Comparison of ENCODE assay signal across 29 mouse cellular contexts in genomic region chr5:34259172-34259816, GRCm38 (mm10). TPM values are rescaled to one million over a fixed set of nuclear protein-coding genes. Genes with fewer than 3 reads are reported as not detected.
DNase-seq lines count a peak whose midpoint lies in the region; ATAC-seq and TF ChIP-seq lines count a peak whose summit lies in the region.
"Had no signal": no experiment of that assay in that cellular context is flagged by ENCODE, and none has a peak within 500 bp of the region (broad histone marks: within the 10 kb centered on the region; RNA-seq: fewer than 3 reads in every experiment).

No protein-coding gene starts in this region.

- TF ChIP-seq POLR2A in olfactory bulb, adult 2 months (IDR thresholded peaks at IDR 0.05; ENCODE audit: insufficient read depth, low read depth, low read length) = no peak
- no peak for TF ChIP-seq POLR2A in thymus, adult 2 months (IDR thresholded peaks at IDR 0.05; ENCODE audit: control insufficient read depth, extremely low read depth, insufficient read depth, low read length, poor library complexity)

- no peaks in the 10 kb centered on the region for H3K9me3 ChIP-seq in forebrain, embryonic 10.5 days
- no peaks in the 10 kb centered on the region for H3K9me3 ChIP-seq in forebrain, embryonic 13.5 days (replicated peaks)
- H3K9me3 ChIP-seq in intestine, postnatal 0 days (ENCODE audit: control insufficient read depth) = no peaks in the 10 kb centered on the region
- H3K9me3 ChIP-seq: embryonic facial prominence, embryonic 10.5 days; embryonic facial prominence, embryonic 13.5 days; hindbrain, embryonic 12.5 days; hindbrain, embryonic 15.5 days had no signal

- H3K36me3 ChIP-seq in forebrain, embryonic 10.5 days (replicated peaks) = no peaks in the 10 kb centered on the region
- no peaks in the 10 kb centered on the region for H3K36me3 ChIP-seq in forebrain, embryonic 13.5 days (ENCODE audit: poor library complexity, severe bottlenecking)
- no peaks in the 10 kb centered on the region for H3K36me3 ChIP-seq in thymus, adult 2 months (ENCODE audit: control insufficient read depth, insufficient read depth, low read length)
- no peaks in the 10 kb centered on the region for H3K36me3 ChIP-seq in intestine, postnatal 0 days (ENCODE audit: control insufficient read depth, insufficient read depth)
- H3K36me3 ChIP-seq: embryonic facial prominence, embryonic 10.5 days; embryonic facial prominence, embryonic 13.5 days; hindbrain, embryonic 12.5 days; hindbrain, embryonic 15.5 days had no signal

- H3K4me1 ChIP-seq in forebrain, embryonic 10.5 days = peaks cover 8% of the 10 kb centered on the region; the same call in 1 of the 2 replicates
- H3K4me1 ChIP-seq in forebrain, embryonic 13.5 days = no peaks in the 10 kb centered on the region
- H3K4me1 ChIP-seq in olfactory bulb, adult 2 months (ENCODE audit: control insufficient read depth, insufficient read depth, low read length) = peaks cover 12% of the 10 kb centered on the region
- peaks cover 3% of the 10 kb centered on the region for H3K4me1 ChIP-seq in thymus, adult 2 months (replicated peaks; ENCODE audit: control insufficient read depth, insufficient read depth, low read length)
- H3K4me1 ChIP-seq in intestine, postnatal 0 days (replicated peaks; ENCODE audit: control insufficient read depth, insufficient read depth, low read length) = no peaks in the 10 kb centered on the region
- H3K4me1 ChIP-seq: embryonic facial prominence, embryonic 13.5 days; hindbrain, embryonic 12.5 days; hindbrain, embryonic 15.5 days had no signal

- TF ChIP-seq CTCF in olfactory bulb, adult 2 months (IDR thresholded peaks at IDR 0.05; ENCODE audit: insufficient read depth, low read depth, low read length) = no peak
- no peak for TF ChIP-seq CTCF in thymus, adult 2 months (IDR thresholded peaks at IDR 0.05; ENCODE audit: borderline replicate concordance, control insufficient read depth, extremely low read depth, insufficient read depth, low read length, poor library complexity)
- TF ChIP-seq CTCF in intestine, postnatal 0 days (IDR thresholded peaks at IDR 0.05; ENCODE audit: low read depth) = no peak

- H3K4me3 ChIP-seq in forebrain, embryonic 10.5 days = no peak overlapping the region
- no peak overlapping the region for H3K4me3 ChIP-seq in forebrain, embryonic 13.5 days
- H3K4me3 ChIP-seq in olfactory bulb, adult 2 months (ENCODE audit: insufficient read depth, low read depth, low read length) = no peak overlapping the region
- H3K4me3 ChIP-seq in thymus, adult 2 months (ENCODE audit: control insufficient read depth, insufficient read depth, low read length) = no peak overlapping the region
- H3K4me3 ChIP-seq in intestine, postnatal 0 days (ENCODE audit: low read depth, low read length) = no peak overlapping the region
- H3K4me3 ChIP-seq: embryonic facial prominence, embryonic 10.5 days; embryonic facial prominence, embryonic 13.5 days; erythroblast, embryonic 14.5 days; hindbrain, embryonic 12.5 days; hindbrain, embryonic 15.5 days had no signal

- WGBS in forebrain, embryonic 10.5 days = 67% methylated on average over 3 of the region's 3 CpGs
- WGBS in forebrain, embryonic 13.5 days = 67% methylated on average over 3 of the region's 3 CpGs
- WGBS in olfactory bulb, adult 2 months = 70% methylated on average over 3 of the region's 3 CpGs
- 81% methylated on average over 3 of the region's 3 CpGs for WGBS in thymus, adult 2 months
- 72% methylated on average over 3 of the region's 3 CpGs for WGBS in intestine, postnatal 0 days

- no peak for ATAC-seq in forebrain, embryonic 13.5 days
- no peak for ATAC-seq in intestine, postnatal 0 days
- ATAC-seq: CD4-positive, CD25-positive, alpha-beta regulatory T cell, adult 4 months; forebrain, embryonic 14.5 days; forebrain, postnatal 0 days; Patski had no signal

- no peak for DNase-seq in forebrain, embryonic 10.5 days (ENCODE audit: extremely low spot score, low spot score)
- DNase-seq in lung, postnatal 10 days = peak; percentile 21
- no peak for DNase-seq in lung, postnatal 14 days
- DNase-seq in thymus, adult 2 months = no peak
- DNase-seq: adrenal gland, postnatal 10 days; adrenal gland, postnatal 36 days; cerebellum, adult 8-10 months; cerebellum, postnatal 10 days; cerebellum, postnatal 36 days; embryo, embryonic 11 days; forebrain, postnatal 0 days; gastrocnemius, postnatal 10 days; gastrocnemius, postnatal 36 days; heart, adult 11 months had no signal

- 0 out of 2 replicates have a peak overlapping the region, but pooled peaks have one; percentile 20 for H3K27ac ChIP-seq in forebrain, embryonic 10.5 days
- no peak overlapping the region for H3K27ac ChIP-seq in forebrain, embryonic 13.5 days
- H3K27ac ChIP-seq in olfactory bulb, adult 2 months (ENCODE audit: insufficient read depth, low read depth, low read length) = 0 out of 2 replicates have a peak overlapping the region, but pooled peaks have one; percentile 14
- no peak overlapping the region for H3K27ac ChIP-seq in thymus, adult 2 months (ENCODE audit: control insufficient read depth, insufficient read depth, low read length)
- H3K27ac ChIP-seq in intestine, postnatal 0 days (ENCODE audit: low read depth, low read length) = no peak overlapping the region
- H3K27ac ChIP-seq: embryonic facial prominence, embryonic 10.5 days; embryonic facial prominence, embryonic 13.5 days; hindbrain, embryonic 12.5 days; hindbrain, embryonic 15.5 days had no signal

- no peaks in the 10 kb centered on the region for H3K27me3 ChIP-seq in forebrain, embryonic 10.5 days (ENCODE audit: poor library complexity, severe bottlenecking)
- no peaks in the 10 kb centered on the region for H3K27me3 ChIP-seq in forebrain, embryonic 13.5 days
- H3K27me3 ChIP-seq in thymus, adult 2 months (ENCODE audit: control insufficient read depth, insufficient read depth, low read length) = no peaks in the 10 kb centered on the region
- H3K27me3 ChIP-seq in intestine, postnatal 0 days (replicated peaks; ENCODE audit: control insufficient read depth, insufficient read depth, low read length) = no peaks in the 10 kb centered on the region
- H3K27me3 ChIP-seq: embryonic facial prominence, embryonic 13.5 days; hindbrain, embryonic 12.5 days; hindbrain, embryonic 15.5 days; Patski had no signal

- no peak overlapping the region for H3K9ac ChIP-seq in forebrain, embryonic 13.5 days
- no peak overlapping the region for H3K9ac ChIP-seq in intestine, postnatal 0 days (ENCODE audit: low read depth, low read length)
- H3K9ac ChIP-seq: embryonic facial prominence, embryonic 13.5 days; forebrain, postnatal 0 days; hindbrain, embryonic 12.5 days; hindbrain, embryonic 15.5 days had no signal

- H3K4me2 ChIP-seq in forebrain, embryonic 13.5 days = no peak overlapping the region
- no peak overlapping the region for H3K4me2 ChIP-seq in intestine, postnatal 0 days (replicated peaks; ENCODE audit: low read depth)
- H3K4me2 ChIP-seq: embryonic facial prominence, embryonic 13.5 days; heart, embryonic 11.5 days; hindbrain, embryonic 12.5 days; hindbrain, embryonic 15.5 days had no signal

RNA-seq across cellular contexts. Expression of gene Zfyve28, which starts 29.0 kb away (rescaled TPM):
- 1.1 and 1.9 TPM in 2 replicates for polyA plus RNA-seq in forebrain, embryonic 10.5 days (2016; fragmentation: Nextera tagmentation; extraction: Ambion mirVana)
- polyA plus RNA-seq in forebrain, embryonic 13.5 days (2015; fragmentation: Nextera tagmentation; extraction: Ambion mirVana) = 1.8 and 1.9 TPM in 2 replicates
- polyA plus RNA-seq in olfactory bulb, adult 2 months (2012; ENCODE audit: insufficient read depth, insufficient read length, low replicate concordance, missing spikeins) = not detected in 2 replicates
- 30.1 and 39.1 TPM in 2 replicates for polyA plus RNA-seq in thymus, adult 2 months (2012; rRNA removed)
- polyA plus RNA-seq in intestine, postnatal 0 days (2015; fragmentation: Nextera tagmentation; extraction: Ambion mirVana) = 0.05 and 0.07 TPM in 2 replicates
- polyA plus RNA-seq: erythroblast, embryonic 14.5 days had no signal

RNA-seq across cellular contexts. Expression of gene Cfap99, which starts 29.1 kb away (rescaled TPM):
- polyA plus RNA-seq in forebrain, embryonic 10.5 days (2016; fragmentation: Nextera tagmentation; extraction: Ambion mirVana) = not detected in 2 replicates
- polyA plus RNA-seq in forebrain, embryonic 13.5 days (2015; fragmentation: Nextera tagmentation; extraction: Ambion mirVana) = 0.08 TPM in 1 of 2 replicates, not detected in the other
- not detected in 2 replicates for polyA plus RNA-seq in olfactory bulb, adult 2 months (2012; ENCODE audit: insufficient read depth, insufficient read length, low replicate concordance, missing spikeins)
- not detected in 2 replicates for polyA plus RNA-seq in thymus, adult 2 months (2012; rRNA removed)
- polyA plus RNA-seq in intestine, postnatal 0 days (2015; fragmentation: Nextera tagmentation; extraction: Ambion mirVana) = not detected in 2 replicates
- polyA plus RNA-seq: C2C12; CD4-positive, CD25-positive, alpha-beta regulatory T cell, adult 4 months; embryonic facial prominence, embryonic 10.5 days; embryonic facial prominence, embryonic 13.5 days; erythroblast, embryonic 14.5 days; heart, postnatal 0 days; hindbrain, embryonic 15.5 days; intestine, embryonic 14.5 days; Patski had no signal

Comparison
In these comparisons a context has a peak if more than half of its experiments do, and no peak if none do; other contexts are left out.
1. H3K27ac ChIP-seq: peak in forebrain, embryonic 10.5 days (single experiment) and olfactory bulb, adult 2 months (single experiment); none in forebrain, embryonic 13.5 days (single experiment), thymus, adult 2 months (single experiment) and intestine, postnatal 0 days (single experiment).